Mouse (Mus musculus) ES-E14 (cell line): ENCODE results near the gene Batf3.

Experiments
- MAFK ChIP-seq: IDR thresholded peaks from 2 replicates; pipeline ENCODE4 v1.6.1; 2014; ENCODE audit warnings: mild to moderate bottlenecking, low read depth, low read length, inconsistent platforms; ENCODE audit not compliant: insufficient read depth
- ZNF384 ChIP-seq: IDR thresholded peaks from 2 replicates; pipeline ENCODE4 v1.6.1; 2012; ENCODE audit warnings: low read depth, low read length, inconsistent platforms

- TF ChIP-seq ZNF384, result no peak
- TF ChIP-seq MAFK, result peak; percentile 75
These were observed 11.3 kb upstream of the Batf3 start for GRCm38 (mm10) chr1:191086304-191086878.
